Mouse (Mus musculus) liver, embryonic 18 days (tissue): ENCODE results near the gene Olfr1022. TPM values are rescaled to one million over a fixed set of nuclear protein-coding genes. Genes with fewer than 3 reads are reported as not detected.

Experiments
- polyA plus RNA-seq: library from polyadenylated mRNA; depleted of rRNA; stranded (reverse); fragments of >200 nt; gene quantifications from 2 replicates; pipeline ENCODE4 v1.2.3, GENCODE M21; 2012; rRNA removed

The Olfr1022 gene
- not detected in 2 replicates for polyA plus RNA-seq

GRCm38 (mm10) chr2:85868294-85868693 lies at the start of gene Olfr1022:
TSS of gene Olfr1022 (plus strand) at chr2:85868594.

GRCm38 (mm10) chr2:85845383-85845782 lies 23.0 kb upstream of the Olfr1022 start, which contains the start of gene Olfr1019:
TSS of gene Olfr1019 (minus strand) at chr2:85845483.

GRCm38 (mm10) chr2:85846730-85847129 lies 21.7 kb upstream of the Olfr1022 start, which contains the start of gene Olfr1020:
TSS of gene Olfr1020 (plus strand) at chr2:85847030.

GRCm38 (mm10) chr2:85885340-85885739 lies 16.9 kb downstream of the Olfr1022 start, which contains the start of gene Olfr1023:
TSS of gene Olfr1023 (plus strand) at chr2:85885640.

GRCm38 (mm10) chr2:85904952-85905351 lies 36.6 kb downstream of the Olfr1022 start, which contains the start of gene Olfr1024:
TSS of gene Olfr1024 (minus strand) at chr2:85905052.

GRCm38 (mm10) chr2:85914893-85915292 lies 46.5 kb downstream of the Olfr1022 start, which contains the start of gene Olfr1025-ps1:
TSS of gene Olfr1025-ps1 (plus strand) at chr2:85915193.

Other genes starting within 250 kb of the Olfr1022 start
- not detected in 2 replicates for gene Olfr1002, start 217.9 kb upstream of the Olfr1022 start, polyA plus RNA-seq
- gene Olfr154, start 204.1 kb upstream of the Olfr1022 start, polyA plus RNA-seq, result not detected in 2 replicates
- not detected in 2 replicates for gene Olfr1006, start 189.8 kb upstream of the Olfr1022 start, polyA plus RNA-seq
- not detected in 2 replicates for gene Olfr1008, start 179.2 kb upstream of the Olfr1022 start, polyA plus RNA-seq
- not detected in 2 replicates for gene Olfr1009, start 153.2 kb upstream of the Olfr1022 start, polyA plus RNA-seq
- gene Olfr1012, start 105.8 kb upstream of the Olfr1022 start, polyA plus RNA-seq, result not detected in 2 replicates
- gene Olfr1013, start 101.5 kb upstream of the Olfr1022 start, polyA plus RNA-seq, result not detected in 2 replicates
- not detected in 2 replicates for gene Olfr1014, start 95.9 kb upstream of the Olfr1022 start, polyA plus RNA-seq
- gene Olfr1015, start 86.6 kb upstream of the Olfr1022 start, polyA plus RNA-seq, result not detected in 2 replicates
- not detected in 2 replicates for gene Olfr1016, start 66.0 kb upstream of the Olfr1022 start, polyA plus RNA-seq
- not detected in 2 replicates for gene Olfr1018, start 50.1 kb upstream of the Olfr1022 start, polyA plus RNA-seq
- gene Olfr1019, start 23.1 kb upstream of the Olfr1022 start, polyA plus RNA-seq, result not detected in 2 replicates
- gene Olfr1020, start 21.6 kb upstream of the Olfr1022 start, polyA plus RNA-seq, result not detected in 2 replicates
- gene Olfr1023, start 17.0 kb downstream of the Olfr1022 start, polyA plus RNA-seq, result not detected in 2 replicates
- not detected in 2 replicates for gene Olfr1024, start 36.5 kb downstream of the Olfr1022 start, polyA plus RNA-seq
- gene Olfr1025-ps1, start 46.6 kb downstream of the Olfr1022 start, polyA plus RNA-seq, result not detected in 2 replicates
- not detected in 2 replicates for gene Olfr1026, start 53.0 kb downstream of the Olfr1022 start, polyA plus RNA-seq
- not detected in 2 replicates for gene Olfr1028, start 81.8 kb downstream of the Olfr1022 start, polyA plus RNA-seq
- gene Olfr1029, start 105.3 kb downstream of the Olfr1022 start, polyA plus RNA-seq, result not detected in 2 replicates
- not detected in 2 replicates for gene Olfr1030, start 110.7 kb downstream of the Olfr1022 start, polyA plus RNA-seq
- not detected in 2 replicates for gene Olfr1031, start 121.7 kb downstream of the Olfr1022 start, polyA plus RNA-seq
- gene Olfr1032, start 136.9 kb downstream of the Olfr1022 start, polyA plus RNA-seq, result not detected in 2 replicates
- 3.3 and 3.4 TPM in 2 replicates for gene Olfr1033, start 152.0 kb downstream of the Olfr1022 start, polyA plus RNA-seq
- gene Olfr1034, start 177.3 kb downstream of the Olfr1022 start, polyA plus RNA-seq, result 0.94 and 1.0 TPM in 2 replicates
- not detected in 2 replicates for gene Olfr1036, start 205.4 kb downstream of the Olfr1022 start, polyA plus RNA-seq
- not detected in 2 replicates for gene Olfr1037, start 218.8 kb downstream of the Olfr1022 start, polyA plus RNA-seq